Mouse (Mus musculus) frontal cortex, adult 2 months (tissue): Measurements from ENCODE around the gene Med12l. TPM values are rescaled to one million over a fixed set of nuclear protein-coding genes. Genes with fewer than 3 reads are reported as not detected.

Source experiments
- polyA plus RNA-seq: library from polyadenylated mRNA; depleted of rRNA; stranded (reverse); fragments of >200 nt; gene quantifications from 2 replicates; pipeline ENCODE4 v1.2.3, GENCODE M21; 2012; rRNA removed

The Med12l gene
- polyA plus RNA-seq, 1 experiment = 11.5 TPM

Other genes starting within 250 kb of the Med12l start
- gene Mindy4b-ps, start 183.5 kb upstream of the Med12l start, polyA plus RNA-seq = 0.84 and 1.0 TPM in 2 replicates
- gene Clrn1, start 120.5 kb upstream of the Med12l start, polyA plus RNA-seq = 0.21 and 0.26 TPM in 2 replicates
- not detected in 2 replicates for gene Gpr171, start 96.0 kb downstream of the Med12l start, polyA plus RNA-seq
- 3.7 TPM in 2 replicates for gene P2ry14, start 147.8 kb downstream of the Med12l start, polyA plus RNA-seq
- gene Gpr87, start 189.3 kb downstream of the Med12l start, polyA plus RNA-seq = not detected in 2 replicates
- 10.6 and 18.0 TPM in 2 replicates for gene P2ry13, start 205.1 kb downstream of the Med12l start, polyA plus RNA-seq